Comparison of ENCODE assay signal across 18 mouse cellular contexts in the genomic region with DNA sequence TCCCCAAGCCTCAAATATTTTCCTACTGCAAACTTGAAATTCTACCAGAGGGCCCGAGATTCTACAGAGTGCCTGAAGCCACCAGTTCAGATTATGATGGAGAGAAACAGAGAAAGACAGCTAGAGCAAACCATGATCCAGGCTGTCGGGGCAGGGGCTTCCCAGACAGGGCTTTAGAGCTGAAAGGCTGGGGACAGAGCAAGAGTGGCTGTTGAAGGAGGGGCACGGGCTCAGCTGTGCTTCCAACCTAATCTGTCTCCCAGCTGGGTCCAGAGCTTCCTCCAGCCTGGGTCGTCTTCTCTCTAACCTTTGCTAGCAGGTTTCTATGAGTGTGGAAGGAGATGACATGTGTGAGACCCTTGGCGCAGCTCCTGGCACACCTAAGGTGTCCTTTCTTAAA. TPM values are rescaled to one million over a fixed set of nuclear protein-coding genes. Genes with fewer than 3 reads are reported as not detected.
A peak's percentile ranks its signal among the peaks of the same experiment; 100 is the strongest.
DNase-seq lines count a peak whose midpoint lies in the region; ATAC-seq lines count a peak whose summit lies in the region.
"Had no signal": no experiment of that assay in that cellular context is flagged by ENCODE, and none has a peak within 500 bp of the region (broad histone marks: within the 10 kb centered on the region; RNA-seq: fewer than 3 reads in every experiment).

No protein-coding gene starts in this region.

- 55% methylated on average over 5 of the region's 5 CpGs for WGBS in forebrain, embryonic 15.5 days
- WGBS in forebrain, embryonic 13.5 days, result 49% methylated on average over 5 of the region's 5 CpGs
- WGBS in midbrain, embryonic 12.5 days, result 48% methylated on average over 5 of the region's 5 CpGs
- WGBS in midbrain, embryonic 14.5 days, result 47% methylated on average over 5 of the region's 5 CpGs
- WGBS in embryonic facial prominence, embryonic 15.5 days, result 34% methylated on average over 5 of the region's 5 CpGs
- 38% methylated on average over 5 of the region's 5 CpGs for WGBS in limb, embryonic 15.5 days

- H3K27me3 ChIP-seq in forebrain, embryonic 15.5 days, result no peaks in the 10 kb centered on the region
- no peaks in the 10 kb centered on the region for H3K27me3 ChIP-seq in forebrain, embryonic 13.5 days
- no peaks in the 10 kb centered on the region for H3K27me3 ChIP-seq in midbrain, embryonic 12.5 days
- no peaks in the 10 kb centered on the region for H3K27me3 ChIP-seq in midbrain, embryonic 14.5 days (ENCODE audit: control insufficient read depth, insufficient read depth, low read length)
- no peaks in the 10 kb centered on the region for H3K27me3 ChIP-seq in embryonic facial prominence, embryonic 15.5 days
- H3K27me3 ChIP-seq in limb, embryonic 15.5 days, result no peaks in the 10 kb centered on the region
- H3K27me3 ChIP-seq: embryonic facial prominence, embryonic 12.5 days had no signal

- DNase-seq in midbrain, embryonic 14.5 days, result no peak
- no peak for DNase-seq in urinary bladder, postnatal 14 days (ENCODE audit: low spot score)
- no peak for DNase-seq in layer of hippocampus, postnatal 10 days (ENCODE audit: low spot score in 2 of 2)
- DNase-seq: adrenal gland, postnatal 36 days; B cell, adult 2 months; cerebellum, adult 18-20 months; kidney, adult 11 months; lung, adult 18-20 months; right cerebral cortex, postnatal 14 days; spleen, adult 18-20 months; thymus, postnatal 25 days had no signal

- no peak overlapping the region for H3K9ac ChIP-seq in forebrain, embryonic 15.5 days (replicated peaks)
- H3K9ac ChIP-seq in forebrain, embryonic 13.5 days, result no peak overlapping the region
- H3K9ac ChIP-seq in midbrain, embryonic 12.5 days (replicated peaks), result no peak overlapping the region
- no peak overlapping the region for H3K9ac ChIP-seq in midbrain, embryonic 14.5 days (replicated peaks; ENCODE audit: low read length)
- H3K9ac ChIP-seq in embryonic facial prominence, embryonic 15.5 days, result no peak overlapping the region
- H3K9ac ChIP-seq in limb, embryonic 15.5 days, result no peak overlapping the region
- H3K9ac ChIP-seq: embryonic facial prominence, embryonic 12.5 days had no signal

- 0 out of 2 replicates have a peak overlapping the region, but pooled peaks have one; percentile 12 for H3K27ac ChIP-seq in forebrain, embryonic 15.5 days (replicated peaks)
- H3K27ac ChIP-seq in forebrain, embryonic 13.5 days, result no peak overlapping the region
- peak overlapping the region; percentile 46 for H3K27ac ChIP-seq in midbrain, embryonic 12.5 days (replicated peaks)
- H3K27ac ChIP-seq in midbrain, embryonic 14.5 days (replicated peaks; ENCODE audit: low read depth, low read length), result no peak overlapping the region
- peak overlapping the region; percentile 60 for H3K27ac ChIP-seq in embryonic facial prominence, embryonic 15.5 days (replicated peaks)
- peak overlapping the region; percentile 54 for H3K27ac ChIP-seq in limb, embryonic 15.5 days
- H3K27ac ChIP-seq: embryonic facial prominence, embryonic 12.5 days had no signal

- no peak overlapping the region for H3K4me3 ChIP-seq in forebrain, embryonic 15.5 days
- no peak overlapping the region for H3K4me3 ChIP-seq in forebrain, embryonic 13.5 days
- H3K4me3 ChIP-seq in midbrain, embryonic 12.5 days, result no peak overlapping the region
- no peak overlapping the region for H3K4me3 ChIP-seq in midbrain, embryonic 14.5 days (replicated peaks; ENCODE audit: low read depth, low read length)
- H3K4me3 ChIP-seq in embryonic facial prominence, embryonic 15.5 days (replicated peaks), result no peak overlapping the region
- no peak overlapping the region for H3K4me3 ChIP-seq in limb, embryonic 15.5 days
- H3K4me3 ChIP-seq: embryonic facial prominence, embryonic 12.5 days; megakaryocyte, embryonic 14.5 days had no signal

- no peak for ATAC-seq in forebrain, embryonic 15.5 days (replicated peaks)
- no peak for ATAC-seq in forebrain, embryonic 13.5 days
- ATAC-seq in midbrain, embryonic 12.5 days (ENCODE audit: low FRiP score, low read depth), result no peak; the same call in 1 of the 2 replicates
- ATAC-seq in midbrain, embryonic 14.5 days (ENCODE audit: low FRiP score, low TSS enrichment), result no peak
- ATAC-seq in embryonic facial prominence, embryonic 15.5 days (ENCODE audit: insufficient number of reproducible peaks, low FRiP score, low TSS enrichment, low read depth), result no peak
- ATAC-seq in limb, embryonic 15.5 days (ENCODE audit: insufficient number of reproducible peaks, low FRiP score, low TSS enrichment, low read depth), result no peak

- H3K4me1 ChIP-seq in forebrain, embryonic 15.5 days, result peaks cover 2% of the 10 kb centered on the region; the same call in 1 of the 2 replicates
- H3K4me1 ChIP-seq in forebrain, embryonic 13.5 days, result peaks cover 14% of the 10 kb centered on the region
- H3K4me1 ChIP-seq in midbrain, embryonic 12.5 days, result peaks cover 25% of the 10 kb centered on the region
- peaks cover 9% of the 10 kb centered on the region; the same call in 1 of the 2 replicates for H3K4me1 ChIP-seq in midbrain, embryonic 14.5 days (ENCODE audit: control insufficient read depth, insufficient read depth, low read length)
- H3K4me1 ChIP-seq in embryonic facial prominence, embryonic 15.5 days, result peaks cover 19% of the 10 kb centered on the region
- peaks cover 14% of the 10 kb centered on the region; the same call in 1 of the 2 replicates for H3K4me1 ChIP-seq in limb, embryonic 15.5 days

- H3K36me3 ChIP-seq in forebrain, embryonic 15.5 days, result no peaks in the 10 kb centered on the region
- no peaks in the 10 kb centered on the region for H3K36me3 ChIP-seq in forebrain, embryonic 13.5 days (ENCODE audit: poor library complexity, severe bottlenecking)
- H3K36me3 ChIP-seq in midbrain, embryonic 12.5 days, result no peaks in the 10 kb centered on the region
- no peaks in the 10 kb centered on the region for H3K36me3 ChIP-seq in midbrain, embryonic 14.5 days (ENCODE audit: control insufficient read depth, insufficient read depth, low read length)
- H3K36me3 ChIP-seq in embryonic facial prominence, embryonic 15.5 days, result no peaks in the 10 kb centered on the region
- H3K36me3 ChIP-seq in limb, embryonic 15.5 days, result no peaks in the 10 kb centered on the region
- H3K36me3 ChIP-seq: embryonic facial prominence, embryonic 12.5 days had no signal

- H3K4me2 ChIP-seq in forebrain, embryonic 15.5 days (replicated peaks), result no peak overlapping the region
- H3K4me2 ChIP-seq in forebrain, embryonic 13.5 days, result no peak overlapping the region
- no peak overlapping the region for H3K4me2 ChIP-seq in midbrain, embryonic 12.5 days (replicated peaks)
- no peak overlapping the region for H3K4me2 ChIP-seq in midbrain, embryonic 14.5 days (ENCODE audit: low read length)
- H3K4me2 ChIP-seq in embryonic facial prominence, embryonic 15.5 days (replicated peaks), result no peak overlapping the region
- no peak overlapping the region for H3K4me2 ChIP-seq in limb, embryonic 15.5 days
- H3K4me2 ChIP-seq: embryonic facial prominence, embryonic 12.5 days had no signal

- no peaks in the 10 kb centered on the region for H3K9me3 ChIP-seq in forebrain, embryonic 15.5 days
- H3K9me3 ChIP-seq in forebrain, embryonic 13.5 days (replicated peaks), result no peaks in the 10 kb centered on the region
- H3K9me3 ChIP-seq in midbrain, embryonic 12.5 days, result no peaks in the 10 kb centered on the region
- no peaks in the 10 kb centered on the region for H3K9me3 ChIP-seq in midbrain, embryonic 14.5 days (ENCODE audit: control insufficient read depth, low read length)
- H3K9me3 ChIP-seq in embryonic facial prominence, embryonic 15.5 days (replicated peaks), result no peaks in the 10 kb centered on the region
- H3K9me3 ChIP-seq in limb, embryonic 15.5 days, result no peaks in the 10 kb centered on the region
- H3K9me3 ChIP-seq: embryonic facial prominence, embryonic 12.5 days had no signal

RNA-seq across cellular contexts. Expression of a gene that starts 44.2 kb away (rescaled TPM):
- polyA plus RNA-seq in forebrain, embryonic 15.5 days (2015; fragmentation: Nextera tagmentation; extraction: Ambion mirVana), result 16.4 and 17.4 TPM in 2 replicates
- polyA plus RNA-seq in forebrain, embryonic 13.5 days (2015; fragmentation: Nextera tagmentation; extraction: Ambion mirVana), result 12.5 and 14.9 TPM in 2 replicates
- polyA plus RNA-seq in midbrain, embryonic 12.5 days (2016; fragmentation: Nextera tagmentation; extraction: Ambion mirVana), result 18.9 and 22.1 TPM in 2 replicates
- 14.7 and 20.2 TPM in 2 replicates for polyA plus RNA-seq in midbrain, embryonic 14.5 days (2014; fragmentation: Nextera tagmentation; extraction: Ambion mirVana)
- 33.1 and 34.6 TPM in 2 replicates for polyA plus RNA-seq in embryonic facial prominence, embryonic 15.5 days (2015; fragmentation: Nextera tagmentation; extraction: Ambion mirVana)
- 26.8 and 29.1 TPM in 2 replicates for polyA plus RNA-seq in limb, embryonic 15.5 days (2015; fragmentation: Nextera tagmentation; extraction: Ambion mirVana)
- total RNA-seq in layer of hippocampus, postnatal 10 days (2021), result 10 to 100 TPM; 24.4 to 25.0 TPM

Comparison
In these comparisons a context has a peak if more than half of its experiments do, and no peak if none do; other contexts are left out.
1. H3K27ac ChIP-seq: peak in forebrain, embryonic 15.5 days (single experiment), midbrain, embryonic 12.5 days (single experiment), embryonic facial prominence, embryonic 15.5 days (single experiment) and limb, embryonic 15.5 days (single experiment); none in forebrain, embryonic 13.5 days (single experiment) and midbrain, embryonic 14.5 days (single experiment).